Mouse (Mus musculus) midbrain, embryonic 14.5 days (tissue): Measurements from ENCODE around the gene Dab1. TPM values are rescaled to one million over a fixed set of nuclear protein-coding genes. Genes with fewer than 3 reads are reported as not detected.

Experiments
- ATAC-seq: fragments of 200-750 bp; cut with Nextera tagmentation; 2 replicates; pipeline ENCODE4 v1.8.0; 2017; ENCODE audit warnings: moderate number of reproducible peaks, moderate library complexity; ENCODE audit not compliant: low FRiP score, low TSS enrichment
- DNase-seq: peaks from one replicate; pipeline ENCODE4 v3.0.0-alpha.2; 2015
- H3K27ac ChIP-seq: fragments of 300-500 bp; sonication (generic); replicated peaks from 2 replicates; pipeline ENCODE4 v1.5.1; 2014; ENCODE audit warnings: mild to moderate bottlenecking, low read depth, low read length, moderate library complexity
- H3K27me3 ChIP-seq: fragments of 300-500 bp; sonication (generic); 2 replicates; pipeline ENCODE4 v1.6.1; 2014; ENCODE audit warnings: low read length, control low read depth, mixed read lengths; ENCODE audit not compliant: control insufficient read depth, insufficient read depth
- H3K36me3 ChIP-seq: fragments of 300-500 bp; sonication (generic); 2 replicates; pipeline ENCODE4 v1.6.1; 2014; ENCODE audit warnings: low read length, control low read depth; ENCODE audit not compliant: control insufficient read depth, insufficient read depth
- H3K4me1 ChIP-seq: fragments of 300-500 bp; sonication (generic); 2 replicates; pipeline ENCODE4 v1.6.1; 2014; ENCODE audit warnings: mild to moderate bottlenecking, antibody characterized with exemption, low read length, control low read depth; ENCODE audit not compliant: control insufficient read depth, insufficient read depth
- H3K4me2 ChIP-seq: fragments of 300-500 bp; sonication (generic); 2 replicates; pipeline ENCODE4 v1.6.1; 2014; ENCODE audit warnings: mild to moderate bottlenecking, low read length, moderate library complexity
- H3K4me3 ChIP-seq: fragments of 300-500 bp; sonication (generic); replicated peaks from 2 replicates; pipeline ENCODE4 v1.5.1; 2014; ENCODE audit warnings: low read depth, low read length
- H3K9ac ChIP-seq: fragments of 300-500 bp; sonication (generic); replicated peaks from 2 replicates; pipeline ENCODE4 v1.6.1; 2014; ENCODE audit warnings: mild to moderate bottlenecking, low read length, moderate library complexity
- H3K9me3 ChIP-seq: fragments of 300-500 bp; sonication (generic); 2 replicates; pipeline ENCODE4 v1.6.1; 2016; ENCODE audit warnings: low read length, control low read depth, mixed read lengths; ENCODE audit not compliant: control insufficient read depth
- WGBS: fragments of 180-500 bp; shearing (Covaris S2); extraction: QIAGEN DNeasy Blood & Tissue Kit; methylation state at CpG from one replicate; pipeline ENCODE4 v1.1.7; 2014; 5-methylcytosine and 5-hydroxymethylcytosine counted together
- polyA plus RNA-seq: library from polyadenylated mRNA; unstranded; fragments of >200 nt; fragmentation: Nextera tagmentation; extraction: Ambion mirVana; gene quantifications from 2 replicates; pipeline ENCODE4 v1.2.1, GENCODE M21; 2014

Gene Dab1
- polyA plus RNA-seq, 1 experiment from 2014 or later, result 146 TPM

DNA sequence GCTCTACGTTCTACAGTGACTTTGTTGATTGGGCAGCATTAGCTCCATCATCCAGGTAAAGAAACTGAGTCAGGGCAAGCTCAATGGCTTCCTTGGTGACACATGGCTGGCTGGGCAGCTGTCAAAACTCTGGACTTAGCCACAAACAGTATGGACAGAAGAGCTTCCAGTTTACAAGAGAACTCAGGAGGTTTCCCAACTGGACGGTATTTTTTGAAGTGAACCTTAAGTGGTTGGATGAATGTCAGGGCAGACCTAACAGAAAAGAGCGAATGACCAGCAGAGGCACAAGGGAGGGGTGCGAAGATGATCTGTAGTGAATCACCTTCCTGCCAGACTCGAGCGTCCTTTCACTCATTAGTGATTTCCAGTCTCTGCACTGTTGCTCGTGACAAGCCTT lies 857.7 kb downstream of the Dab1 start:
- H3K9me3 ChIP-seq, result no peaks in the 10 kb centered on the region
- 94% methylated on average over 7 of the region's 7 CpGs for WGBS
- H3K4me3 ChIP-seq, result no peak overlapping the region
- DNase-seq (no peak), ATAC-seq (no peak)
- no peak overlapping the region for H3K4me2 ChIP-seq
- no peaks in the 10 kb centered on the region for H3K36me3 ChIP-seq
- no peaks in the 10 kb centered on the region for H3K4me1 ChIP-seq
- H3K27me3 ChIP-seq, result no peaks in the 10 kb centered on the region
- H3K27ac ChIP-seq, result no peak overlapping the region
- no peak overlapping the region for H3K9ac ChIP-seq

GRCm38 (mm10) chr4:104483948-104484347 lies 864.8 kb downstream of the Dab1 start:
- 95% methylated on average over 1 of the region's 1 CpGs for WGBS
- ATAC-seq (no peak), DNase-seq (no peak)
- H3K27ac ChIP-seq, result no peak overlapping the region
- H3K27me3 ChIP-seq, result no peaks in the 10 kb centered on the region
- H3K36me3 ChIP-seq, result no peaks in the 10 kb centered on the region
- no peaks in the 10 kb centered on the region for H3K4me1 ChIP-seq
- H3K9me3 ChIP-seq, result no peaks in the 10 kb centered on the region
- H3K4me3 ChIP-seq, result no peak overlapping the region
- no peak overlapping the region for H3K9ac ChIP-seq
- no peak overlapping the region for H3K4me2 ChIP-seq

DNA sequence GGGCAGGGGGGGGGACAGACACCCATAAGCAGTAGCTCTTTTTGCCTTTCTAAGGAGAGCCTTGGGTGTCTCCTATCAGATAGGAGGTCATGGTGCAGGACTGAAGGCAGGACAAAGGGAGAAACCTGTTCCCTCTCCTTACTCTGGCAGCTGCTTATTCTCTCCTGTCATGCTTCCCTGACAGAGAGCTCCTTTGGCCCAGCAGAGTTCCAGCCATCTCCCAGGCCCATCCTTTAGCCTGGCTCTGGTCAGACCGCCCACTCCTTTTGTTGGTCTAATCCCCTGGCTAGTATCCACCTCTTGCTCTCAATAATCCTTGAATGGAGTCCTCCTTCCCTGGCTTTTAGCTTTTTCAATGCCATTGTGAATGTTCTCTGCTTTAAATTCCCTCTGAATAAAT lies 878.1 kb downstream of the Dab1 start:
- no peak overlapping the region for H3K4me2 ChIP-seq
- peaks cover 28% of the 10 kb centered on the region for H3K4me1 ChIP-seq
- WGBS, result 15% methylated on average over 1 of the region's 1 CpGs
- peak; percentile 64; the same call in 1 of the 2 replicates for ATAC-seq
- peak; percentile 66 for DNase-seq
- H3K27ac ChIP-seq, result peak overlapping the region; percentile 47
- H3K9ac ChIP-seq, result no peak overlapping the region
- no peaks in the 10 kb centered on the region for H3K36me3 ChIP-seq
- no peak overlapping the region for H3K4me3 ChIP-seq
- H3K9me3 ChIP-seq, result no peaks in the 10 kb centered on the region
- H3K27me3 ChIP-seq, result no peaks in the 10 kb centered on the region

GRCm38 (mm10) chr4:104500112-104500511 lies 881.0 kb downstream of the Dab1 start:
- Histone ChIP-seq H3K4me2 (no peak overlapping the region), H3K27ac (no peak overlapping the region), H3K27me3 (no peaks in the 10 kb centered on the region), H3K4me3 (no peak overlapping the region), H3K9me3 (no peaks in the 10 kb centered on the region), H3K4me1 (peaks cover 28% of the 10 kb centered on the region), H3K36me3 (no peaks in the 10 kb centered on the region), H3K9ac (no peak overlapping the region)
- WGBS, result 81% methylated on average over 2 of the region's 2 CpGs
- DNase-seq (no peak), ATAC-seq (no peak)

DNA sequence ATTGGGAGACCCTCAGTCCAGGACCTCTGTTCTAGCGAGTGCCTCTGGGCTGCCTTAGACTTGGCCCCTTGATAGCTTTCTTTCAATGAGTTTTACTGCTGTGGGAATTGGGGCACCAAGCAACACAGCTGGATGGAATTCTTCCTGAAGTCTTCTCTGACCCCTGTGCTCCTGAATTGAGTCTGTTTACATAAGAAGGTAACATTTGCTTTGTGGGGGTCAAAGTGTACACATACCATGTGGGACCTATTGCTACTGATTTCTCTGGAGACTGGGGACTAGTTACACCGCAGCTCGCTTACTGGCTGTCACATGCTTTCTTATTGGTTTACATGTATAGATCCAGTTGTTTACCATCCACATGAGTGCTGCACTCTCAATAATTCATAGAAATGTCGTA lies 881.5 kb downstream of the Dab1 start:
- Histone ChIP-seq H3K36me3 (no peaks in the 10 kb centered on the region), H3K9ac (no peak overlapping the region), H3K4me3 (no peak overlapping the region), H3K9me3 (no peaks in the 10 kb centered on the region), H3K4me2 (no peak overlapping the region), H3K27ac (no peak overlapping the region), H3K4me1 (peaks cover 30% of the 10 kb centered on the region), H3K27me3 (no peaks in the 10 kb centered on the region)
- DNase-seq (no peak), ATAC-seq (no peak)
- WGBS, result 63% methylated on average over 4 of the region's 4 CpGs

DNA sequence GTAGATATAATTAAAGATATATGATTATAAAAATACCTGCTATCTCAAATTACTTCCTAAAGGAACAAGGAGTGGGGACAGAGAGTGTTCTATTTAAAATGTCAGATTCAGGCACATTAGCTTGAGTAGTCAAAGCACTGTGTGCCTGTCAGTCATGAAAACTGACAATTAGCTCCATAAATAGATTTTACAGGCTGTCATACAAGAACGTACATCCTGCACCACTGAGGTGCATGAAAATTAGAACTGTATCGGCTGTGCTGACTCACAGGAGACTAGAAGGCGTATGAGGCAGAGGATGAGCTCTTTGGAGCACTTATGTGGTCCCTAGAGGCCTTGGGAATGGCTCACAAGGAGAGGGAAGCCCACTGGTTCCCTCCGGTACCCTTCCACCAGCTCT lies 882.1 kb downstream of the Dab1 start:
- no peak overlapping the region for H3K27ac ChIP-seq
- no peaks in the 10 kb centered on the region for H3K36me3 ChIP-seq
- DNase-seq, result no peak
- no peak for ATAC-seq
- H3K4me1 ChIP-seq, result peaks cover 31% of the 10 kb centered on the region
- no peak overlapping the region for H3K4me3 ChIP-seq
- no peaks in the 10 kb centered on the region for H3K9me3 ChIP-seq
- no peak overlapping the region for H3K9ac ChIP-seq
- no peaks in the 10 kb centered on the region for H3K27me3 ChIP-seq
- no peak overlapping the region for H3K4me2 ChIP-seq
- 54% methylated on average over 4 of the region's 4 CpGs for WGBS

DNA sequence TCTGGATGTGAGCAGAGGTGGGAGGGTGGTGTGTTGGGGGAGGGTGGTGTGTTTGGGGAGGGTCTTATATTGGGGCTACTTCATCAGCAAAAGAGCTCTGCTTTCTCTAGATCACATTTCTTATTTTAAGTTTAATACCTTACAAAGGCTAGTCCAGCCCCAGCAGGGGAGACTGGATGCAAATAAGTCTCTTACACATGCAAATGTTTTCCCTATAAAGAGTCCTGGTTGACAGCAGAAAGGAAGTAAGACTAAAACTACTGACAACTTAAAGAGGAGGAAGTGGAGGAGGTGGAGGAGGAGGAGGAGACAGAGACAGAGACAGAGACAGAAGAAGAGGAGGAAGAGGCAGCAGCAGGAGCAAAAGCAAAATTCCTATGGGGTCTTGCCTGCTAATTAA lies 885.8 kb downstream of the Dab1 start:
- Histone ChIP-seq H3K9me3 (no peaks in the 10 kb centered on the region), H3K4me3 (no peak overlapping the region), H3K4me2 (no peak overlapping the region), H3K36me3 (no peaks in the 10 kb centered on the region), H3K4me1 (peaks cover 21% of the 10 kb centered on the region; the same call in 1 of the 2 replicates), H3K27ac (no peak overlapping the region), H3K27me3 (no peaks in the 10 kb centered on the region), H3K9ac (no peak overlapping the region)
- DNase-seq (no peak), ATAC-seq (no peak)

DNA sequence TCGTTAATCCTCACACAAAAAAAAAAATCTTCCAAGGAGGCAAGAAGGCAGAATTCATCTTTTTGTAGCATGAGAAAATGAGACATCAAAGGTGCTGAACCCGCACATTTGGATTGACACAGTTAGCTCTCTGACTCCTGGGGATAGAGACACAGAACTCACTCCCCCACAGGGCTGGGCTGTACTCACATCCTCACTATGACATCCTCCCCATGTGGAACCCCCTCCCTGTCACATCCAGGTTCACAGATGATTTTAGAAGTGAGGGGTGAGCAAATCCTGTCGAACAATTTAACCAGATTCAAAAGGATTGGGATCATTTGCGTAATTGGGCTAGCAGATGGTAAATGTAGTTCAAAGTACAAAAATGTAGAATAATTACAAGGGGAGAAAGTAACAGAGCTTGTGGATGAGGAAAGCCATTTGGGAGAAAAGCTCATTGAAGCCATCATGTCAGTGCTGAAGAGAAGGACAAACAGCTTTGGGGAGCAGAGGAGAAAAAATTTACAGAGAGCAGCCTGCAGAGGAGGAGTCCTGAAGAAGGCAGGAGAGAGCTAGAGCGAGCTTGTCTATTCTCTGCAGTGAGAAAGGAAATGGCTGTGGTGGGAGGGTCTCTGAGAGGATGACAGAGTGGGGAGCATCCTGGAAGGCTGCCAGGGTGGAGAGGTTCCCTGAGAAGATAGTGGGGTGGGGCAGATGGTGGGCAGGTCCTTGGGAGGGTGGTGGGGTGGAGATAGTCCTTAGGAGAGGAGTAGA lies 890.2 kb downstream of the Dab1 start:
- ATAC-seq (no peak), DNase-seq (no peak)
- Histone ChIP-seq H3K9me3 (no peaks in the 10 kb centered on the region), H3K36me3 (no peaks in the 10 kb centered on the region), H3K27me3 (no peaks in the 10 kb centered on the region), H3K4me1 (peaks cover 20% of the 10 kb centered on the region), H3K9ac (no peak overlapping the region), H3K4me3 (no peak overlapping the region), H3K27ac (no peak overlapping the region), H3K4me2 (no peak overlapping the region)
- 35% methylated on average over 5 of the region's 5 CpGs for WGBS

DNA sequence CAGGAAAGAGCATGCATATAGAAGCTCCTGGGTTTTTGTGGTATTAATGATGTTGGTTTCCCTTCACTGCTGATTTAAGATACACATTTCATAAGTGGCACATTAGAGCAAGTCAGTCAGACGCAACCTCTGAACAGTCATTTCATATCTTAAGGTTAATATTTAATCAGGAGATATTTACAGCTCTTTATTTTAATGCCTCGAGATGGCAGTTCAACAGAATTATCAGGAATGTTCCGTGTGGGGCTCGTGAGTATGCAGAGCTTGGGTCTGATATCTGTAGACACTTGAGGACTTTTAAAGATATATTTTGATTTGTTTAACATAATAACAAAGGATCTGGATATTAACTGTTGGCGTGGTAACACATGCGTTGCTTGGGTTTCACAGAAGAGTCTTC lies 892.7 kb downstream of the Dab1 start:
- ATAC-seq, result no peak
- no peaks in the 10 kb centered on the region for H3K27me3 ChIP-seq
- WGBS, result 88% methylated on average over 6 of the region's 6 CpGs
- H3K9ac ChIP-seq, result no peak overlapping the region
- H3K27ac ChIP-seq, result no peak overlapping the region
- DNase-seq, result no peak
- H3K4me2 ChIP-seq, result no peak overlapping the region
- H3K4me3 ChIP-seq, result no peak overlapping the region
- no peaks in the 10 kb centered on the region for H3K36me3 ChIP-seq
- no peaks in the 10 kb centered on the region for H3K9me3 ChIP-seq
- H3K4me1 ChIP-seq, result peaks cover 25% of the 10 kb centered on the region
